Mouse (Mus musculus) liver, adult 2 months (tissue): ENCODE measurements at regions not wholly inside any gene's neighbourhood (a gene's known extent, or its start where the extent isn't known, plus 50 kb on each side); places are given as distances from the start of the nearest gene placed in this dataset.
A peak's percentile ranks its signal among the peaks of the same experiment; 100 is the strongest.

Experiments
- CTCF ChIP-seq: fragments of 200-500 bp; IDR thresholded peaks from 2 replicates; pipeline ENCODE4 v1.5.1; 2011; ENCODE audit warnings: low read depth, low read length, control low read depth
- POLR2A ChIP-seq: fragments of 200-500 bp; IDR thresholded peaks from 2 replicates; pipeline ENCODE4 v1.6.1; 2011; ENCODE audit warnings: low read length, control low read depth; ENCODE audit not compliant: insufficient read depth; ENCODE audit errors: extremely low read depth

- TF ChIP-seq POLR2A (0 out of 2 replicates have a peak, but pooled peaks have one; percentile 28), CTCF (no peak)
Measured at GRCm38 (mm10) chr9:32031950-32032453, 83.9 kb upstream of the Arhgap32 start.
